Mouse (Mus musculus): ENCODE measurements around the gene Triobp. TPM values are rescaled to one million over a fixed set of nuclear protein-coding genes. Genes with fewer than 3 reads are reported as not detected.

Gene Triobp
- total and polyA plus RNA-seq, 3 experiments: 93.7 to 134 (median 129) TPM

DNA sequence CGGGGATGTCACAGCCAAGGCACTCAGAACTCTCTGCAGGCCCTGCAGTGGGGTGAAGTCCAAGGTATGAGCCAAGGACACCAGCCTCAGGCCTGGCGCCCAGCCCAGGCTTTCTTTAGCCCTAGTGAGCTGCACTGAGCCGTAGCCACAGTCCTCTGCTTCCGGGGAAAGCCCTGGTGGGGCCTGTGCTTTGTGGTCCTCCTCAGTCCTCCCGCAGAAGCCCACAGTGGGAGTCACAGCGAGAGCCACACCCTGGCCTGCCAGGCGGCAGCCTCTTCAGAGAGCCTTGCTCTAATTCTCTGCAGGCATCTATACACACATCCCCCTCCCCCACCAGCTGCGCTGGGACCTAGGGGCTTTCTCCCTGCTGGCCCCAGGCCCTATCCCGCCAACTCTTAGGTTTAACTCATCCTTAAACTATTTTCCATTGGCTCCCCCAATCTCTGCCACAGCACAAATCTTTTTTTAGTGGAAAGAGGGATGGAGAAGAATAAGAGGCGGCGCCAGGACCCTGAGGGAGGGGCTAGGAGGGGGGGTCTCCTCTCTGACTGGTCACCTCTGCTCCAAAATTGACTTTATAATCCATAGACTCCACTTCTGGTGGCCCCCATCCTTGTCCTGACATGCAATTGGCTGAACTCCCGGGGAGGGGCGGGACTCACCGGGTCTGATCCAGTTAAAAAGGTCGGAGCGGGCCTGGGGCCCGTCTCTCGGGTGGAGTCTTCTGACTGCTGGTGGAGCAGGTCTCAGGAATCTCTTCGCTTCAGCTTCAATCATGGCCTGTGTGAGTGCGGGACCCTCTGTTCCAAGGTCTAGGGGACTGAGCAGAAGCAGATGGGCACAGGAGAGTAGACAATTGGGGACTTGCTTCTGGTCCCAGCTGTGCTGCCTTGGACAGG, 21.3 kb upstream of the Triobp start, which contains the start of gene Lgals1:
Lgals1 (plus strand) TSS at position 705 of the 899 bp plus-strand sequence.
- DNase-seq: peak; percentile 95

- peak; percentile 61 for DNase-seq
Measured at GRCm38 (mm10) chr15:78927021-78927787, 20.3 kb upstream of the Triobp start.

GRCm38 (mm10) chr15:78927788-78928457, 19.6 kb upstream of the Triobp start:
- peak; percentile 89 for DNase-seq

DNA sequence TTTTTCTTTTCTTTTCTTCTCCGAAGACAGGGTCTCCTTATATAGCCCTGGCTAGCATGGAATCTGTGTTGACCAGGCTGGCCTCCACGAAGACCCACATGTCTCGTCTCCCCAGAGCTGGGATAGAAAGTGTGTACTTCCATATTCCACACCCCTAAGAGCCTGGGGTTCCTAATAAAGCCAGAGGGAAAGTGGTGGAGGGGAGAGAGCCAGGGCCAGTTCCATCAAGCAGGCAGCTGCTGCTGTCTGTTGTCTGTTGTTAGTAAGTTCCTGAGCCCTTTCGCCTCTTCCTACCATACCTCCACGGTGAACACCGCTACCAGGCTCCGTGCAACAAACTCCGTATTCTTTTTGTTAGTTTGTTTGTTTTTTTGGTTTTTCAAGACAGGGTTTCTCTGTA, 19.0 kb upstream of the Triobp start:
- no peak for DNase-seq

DNA sequence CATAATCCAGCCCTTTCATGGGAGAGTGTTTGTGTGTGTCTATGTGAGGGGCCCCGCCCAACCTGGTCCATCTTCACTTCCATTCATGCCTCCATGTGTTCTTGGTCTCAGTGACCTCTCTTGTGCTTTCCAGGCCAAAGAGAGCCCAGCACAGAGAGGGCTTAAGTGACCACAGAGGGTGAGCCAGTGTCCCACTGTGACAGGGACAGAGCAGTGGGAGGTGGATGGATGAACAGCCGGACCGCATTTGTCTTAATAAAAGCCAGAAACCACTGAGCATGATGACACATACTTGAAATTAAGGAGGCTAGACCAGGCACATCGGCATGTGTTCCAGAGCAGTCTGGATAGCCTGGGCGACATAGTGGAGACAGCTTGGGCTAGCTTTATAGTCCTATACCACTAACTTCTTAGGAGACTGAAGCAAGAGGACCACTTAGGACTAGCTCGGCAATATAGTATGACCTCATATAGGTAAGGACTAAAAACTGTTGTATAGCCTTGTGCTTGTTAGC, 17.3 kb upstream of the Triobp start:
- DNase-seq: no peak

GRCm38 (mm10) chr15:78930801-78931426, 16.6 kb upstream of the Triobp start:
- DNase-seq: no peak

DNA sequence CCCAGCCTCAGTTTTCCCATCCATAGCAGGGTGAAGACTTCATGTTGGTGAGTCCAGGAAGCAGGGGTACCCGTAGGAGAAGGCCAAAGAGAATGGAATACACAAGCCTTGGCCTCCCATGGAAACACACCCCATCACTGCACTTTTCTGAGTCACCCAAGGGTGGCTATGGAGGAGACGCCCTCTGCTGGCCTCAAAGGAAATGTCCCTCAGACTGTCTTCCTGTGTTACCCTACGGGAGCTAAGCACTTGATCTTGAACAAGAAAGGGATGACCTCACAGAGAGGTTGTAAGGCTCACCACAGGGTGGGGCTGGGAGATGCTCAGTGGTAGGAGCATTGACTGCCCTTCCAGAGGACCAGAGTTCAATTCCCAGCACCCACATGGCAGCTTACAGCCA, 15.9 kb upstream of the Triobp start:
- DNase-seq: peak; percentile 76

- DNase-seq: peak; percentile 85
Measured at GRCm38 (mm10) chr15:78934784-78935320, 12.7 kb upstream of the Triobp start, which contains the start of gene Nol12. Nol12 (plus strand) TSS chr15:78934933.

DNA sequence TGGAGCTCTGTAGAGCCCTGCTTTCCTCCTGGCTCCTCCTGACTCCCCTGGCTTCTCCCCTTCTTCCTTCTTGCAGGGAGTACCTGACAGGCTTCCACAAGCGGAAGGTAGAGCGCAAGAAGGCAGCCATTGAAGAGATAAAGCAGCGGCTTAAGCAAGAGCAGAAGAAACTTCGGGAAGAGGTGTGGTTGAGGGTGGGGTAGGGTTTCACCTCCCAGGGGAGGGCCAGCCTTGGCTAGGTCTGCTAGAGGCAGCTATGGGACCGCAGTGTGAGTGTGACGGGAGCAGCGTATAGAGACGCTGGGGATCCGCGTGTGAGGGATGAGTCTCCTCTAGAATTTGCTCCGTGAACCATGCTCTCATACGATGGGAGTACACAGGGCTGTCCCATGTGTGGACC, 11.1 kb upstream of the Triobp start:
- no peak for DNase-seq

- DNase-seq: no peak
Measured at GRCm38 (mm10) chr15:78937311-78937710, 10.2 kb upstream of the Triobp start.

DNA sequence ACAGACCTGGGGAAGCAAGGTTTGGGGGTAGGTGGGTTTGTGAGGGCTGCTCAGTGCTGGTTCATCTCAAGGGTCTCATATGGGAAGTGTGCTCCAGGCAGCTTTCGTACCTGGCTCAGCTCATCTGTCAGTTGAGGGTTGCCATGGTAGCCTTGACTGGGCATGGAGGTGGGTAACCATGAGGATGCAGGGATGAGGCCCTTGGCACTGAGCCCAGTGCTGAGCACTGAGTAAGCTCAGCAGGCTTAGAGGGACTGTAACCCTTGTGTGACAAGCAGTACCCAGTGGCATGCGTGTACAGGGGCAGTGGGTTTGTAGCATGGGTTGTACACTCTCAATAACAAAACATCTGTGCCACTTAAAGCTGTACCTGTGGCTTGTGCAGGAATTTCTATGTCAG, 9.6 kb upstream of the Triobp start:
- no peak for DNase-seq

DNA sequence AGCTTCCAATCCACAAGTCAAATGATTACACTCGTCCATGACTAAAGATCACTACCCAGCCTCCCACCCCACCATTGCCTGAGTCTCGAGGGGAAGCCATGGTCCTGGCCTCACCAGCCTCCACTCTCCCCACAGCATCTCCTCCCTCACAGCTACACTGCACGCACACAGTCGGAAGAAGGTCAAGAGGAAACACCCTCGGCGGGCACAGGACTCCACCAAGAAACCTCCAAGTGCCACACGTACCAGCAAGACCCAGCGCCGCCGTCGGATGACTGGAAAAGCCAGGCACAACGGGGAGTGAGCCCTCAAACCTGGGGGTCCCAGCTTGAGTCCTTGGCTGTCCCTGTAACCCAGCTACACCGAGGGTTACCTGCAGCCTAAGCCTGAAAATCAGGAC, 7.2 kb upstream of the Triobp start:
- no peak for DNase-seq

- DNase-seq: peak; percentile 90
Measured at GRCm38 (mm10) chr15:78942663-78943062, 4.9 kb upstream of the Triobp start.

- DNase-seq: no peak
Measured at GRCm38 (mm10) chr15:78946232-78946631, 1.3 kb upstream of the Triobp start.

- DNase-seq: no peak
Measured at GRCm38 (mm10) chr15:78948152-78948725, 715 bp downstream of the Triobp start.

GRCm38 (mm10) chr15:78948883-78949282, 1.4 kb downstream of the Triobp start:
- no peak for DNase-seq

GRCm38 (mm10) chr15:78955663-78956062, 8.1 kb downstream of the Triobp start:
- no peak for DNase-seq

DNA sequence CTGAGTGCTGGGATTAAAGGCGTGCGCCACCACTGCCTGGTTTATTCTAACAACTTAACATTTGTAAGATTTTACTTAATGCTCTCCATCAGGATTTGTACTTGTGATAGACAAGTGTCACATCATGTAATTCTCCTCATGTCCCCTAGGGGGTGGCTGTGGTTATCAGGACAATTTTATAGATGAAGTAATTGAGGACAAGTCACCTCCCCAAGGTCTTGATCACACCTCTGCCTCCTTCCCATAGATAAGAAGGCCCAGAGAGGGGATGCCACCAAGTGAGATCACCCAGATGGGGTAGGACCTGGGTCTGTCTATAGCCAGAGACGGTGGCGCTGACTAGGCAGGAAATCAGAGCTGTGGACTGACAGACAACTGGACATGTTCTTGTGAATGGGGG, 8.8 kb downstream of the Triobp start:
- no peak for DNase-seq

GRCm38 (mm10) chr15:78957021-78957420, 9.5 kb downstream of the Triobp start:
- DNase-seq: no peak

GRCm38 (mm10) chr15:78959537-78959936, 12.0 kb downstream of the Triobp start:
- DNase-seq: no peak

DNA sequence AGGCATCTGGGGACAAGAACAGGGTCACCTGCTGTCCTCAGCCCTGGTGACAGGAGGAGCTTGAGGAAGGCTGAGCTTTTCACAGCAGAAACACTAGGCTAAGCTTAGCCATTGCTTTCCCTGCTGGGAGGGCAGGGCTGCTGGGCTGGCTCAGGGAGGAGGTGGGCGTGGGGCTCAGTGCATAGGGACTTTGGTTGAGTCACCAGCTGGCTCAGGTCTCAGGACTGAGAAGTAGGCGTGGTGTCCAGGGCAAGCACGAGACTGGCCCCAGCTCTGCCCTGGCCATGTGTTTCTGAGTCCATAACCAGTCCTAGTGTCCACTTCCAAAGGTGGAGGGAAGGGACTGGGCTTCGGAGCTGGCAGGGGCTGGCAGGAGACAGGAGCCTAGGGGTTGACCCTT, 12.6 kb downstream of the Triobp start:
- peak; percentile 87 for DNase-seq
